Mouse (Mus musculus): ENCODE data around the gene Gm13305. TPM values are rescaled to one million over a fixed set of nuclear protein-coding genes. Genes with fewer than 3 reads are reported as not detected.

Gene Gm13305
- polyA plus RNA-seq (2014; fragmentation: Illumina TruSeq; extraction: RNeasy Lipid Tissue Mini Kit (QIAGEN cat#74804); ENCODE audit: low read depth, low replicate concordance) = not detected

GRCm38 (mm10) chr4:42168503-42168902 is at the start of gene Gm13305:
Gm13305 (minus strand) TSS chr4:42168603.

GRCm38 (mm10) chr4:42153136-42153535 is 15.3 kb downstream of the Gm13305 start, which contains the start of gene Gm13306:
Gm13306 (plus strand) TSS chr4:42153436.

GRCm38 (mm10) chr4:42114517-42114916 is 53.9 kb downstream of the Gm13305 start, which contains the start of gene Gm13304:
Gm13304 (plus strand) TSS chr4:42114817.

Other genes with a start within 250 kb of the Gm13305 start
- 2.0 TPM for gene Gm20878, start 227.0 kb downstream of the Gm13305 start, polyA plus RNA-seq (2014; fragmentation: Illumina TruSeq; extraction: RNeasy Lipid Tissue Mini Kit (QIAGEN cat#74804); ENCODE audit: low read depth, low replicate concordance)
- gene Fam205a4, start 202.5 kb downstream of the Gm13305 start, polyA plus RNA-seq (2014; fragmentation: Illumina TruSeq; extraction: RNeasy Lipid Tissue Mini Kit (QIAGEN cat#74804); ENCODE audit: low read depth, low replicate concordance) = 0.16 TPM
- not detected for gene Gm21093, start 133.9 kb downstream of the Gm13305 start, polyA plus RNA-seq (2014; fragmentation: Illumina TruSeq; extraction: RNeasy Lipid Tissue Mini Kit (QIAGEN cat#74804); ENCODE audit: low read depth, low replicate concordance)
- gene Gm3893, start 77.4 kb downstream of the Gm13305 start, polyA plus RNA-seq (2014; fragmentation: Illumina TruSeq; extraction: RNeasy Lipid Tissue Mini Kit (QIAGEN cat#74804); ENCODE audit: low read depth, low replicate concordance) = not detected
- gene Gm13304, start 53.8 kb downstream of the Gm13305 start, polyA plus RNA-seq (2014; fragmentation: Illumina TruSeq; extraction: RNeasy Lipid Tissue Mini Kit (QIAGEN cat#74804); ENCODE audit: low read depth, low replicate concordance) = not detected
- not detected for gene Gm13306, start 15.2 kb downstream of the Gm13305 start, polyA plus RNA-seq (2014; fragmentation: Illumina TruSeq; extraction: RNeasy Lipid Tissue Mini Kit (QIAGEN cat#74804); ENCODE audit: low read depth, low replicate concordance)
- gene Gm10600, start 72.0 kb upstream of the Gm13305 start, polyA plus RNA-seq (2014; fragmentation: Illumina TruSeq; extraction: RNeasy Lipid Tissue Mini Kit (QIAGEN cat#74804); ENCODE audit: low read depth, low replicate concordance) = 1.1 TPM
- 3.1 TPM for gene Ccl21b, start 87.2 kb upstream of the Gm13305 start, polyA plus RNA-seq (2014; fragmentation: Illumina TruSeq; extraction: RNeasy Lipid Tissue Mini Kit (QIAGEN cat#74804); ENCODE audit: low read depth, low replicate concordance)
- gene Gm21953, start 125.7 kb upstream of the Gm13305 start, polyA plus RNA-seq (2014; fragmentation: Illumina TruSeq; extraction: RNeasy Lipid Tissue Mini Kit (QIAGEN cat#74804); ENCODE audit: low read depth, low replicate concordance) = not detected
- not detected for gene Fam205a3, start 149.7 kb upstream of the Gm13305 start, polyA plus RNA-seq (2014; fragmentation: Illumina TruSeq; extraction: RNeasy Lipid Tissue Mini Kit (QIAGEN cat#74804); ENCODE audit: low read depth, low replicate concordance)

Data from sigmoid colon, adult 10 weeks (tissue).